Mouse (Mus musculus) G1E (cell line): Measurements from ENCODE around the gene Fstl1. TPM values are rescaled to one million over a fixed set of nuclear protein-coding genes. Genes with fewer than 3 reads are reported as not detected.

Experiments used
- ATAC-seq: 2 replicates; pipeline ENCODE4 v1.8.0; 2016; ENCODE audit warnings: mild to moderate bottlenecking; ENCODE audit not compliant: insufficient number of reproducible peaks, poor library complexity, low FRiP score, severe bottlenecking; ENCODE audit errors: extremely low read depth
- DNase-seq: peaks from one replicate; pipeline ENCODE4 v3.0.0; 2012; ENCODE audit warnings: low spot score
- H3K27me3 ChIP-seq: 2 replicates; pipeline ENCODE4 v1.6.1; 2012; ENCODE audit warnings: mild to moderate bottlenecking, low read length, inconsistent platforms; ENCODE audit not compliant: insufficient read depth
- H3K36me3 ChIP-seq: replicated peaks from 2 replicates; pipeline ENCODE3; 2012; ENCODE audit warnings: mild to moderate bottlenecking, inconsistent platforms
- H3K4me1 ChIP-seq: 2 replicates; pipeline ENCODE4 v1.6.1; 2012; ENCODE audit warnings: low read depth, low read length, inconsistent platforms, mixed read lengths; ENCODE audit not compliant: insufficient read depth
- H3K4me3 ChIP-seq: 2 replicates; pipeline ENCODE4 v1.5.1; 2012; ENCODE audit warnings: low read depth, mild to moderate bottlenecking, inconsistent platforms, low read length, moderate library complexity, mixed read lengths
- H3K9me3 ChIP-seq: replicated peaks from 2 replicates; pipeline ENCODE4 v1.6.1; 2012; ENCODE audit warnings: inconsistent platforms
- CTCF ChIP-seq: IDR thresholded peaks from 2 replicates; pipeline ENCODE4 v1.5.1; 2012; ENCODE audit warnings: low read depth, low read length, inconsistent platforms, mixed read lengths
- GATA1 ChIP-seq: IDR thresholded peaks from 2 replicates; pipeline ENCODE4 v1.6.1; 2012; ENCODE audit warnings: borderline replicate concordance, low read length, inconsistent platforms, mixed read lengths
- GATA2 ChIP-seq: IDR thresholded peaks from 2 replicates; pipeline ENCODE4 v1.6.1; 2012; ENCODE audit warnings: low read depth, low read length, inconsistent platforms, borderline replicate concordance
- POLR2AphosphoS5 ChIP-seq: IDR thresholded peaks from 2 replicates; pipeline ENCODE4 v1.6.1; 2012; ENCODE audit warnings: low read depth, low read length, inconsistent platforms; ENCODE audit not compliant: insufficient replicate concordance
- TAL1 ChIP-seq: conservative IDR thresholded peaks from 2 replicates; pipeline ENCODE4 v1.6.1; 2012; ENCODE audit warnings: low read depth, low read length, inconsistent platforms, mixed read lengths
- polyA plus RNA-seq: library from polyadenylated mRNA; stranded (reverse); fragments of >175 nt; gene quantifications from 2 replicates; pipeline ENCODE4 v1.2.3, GENCODE M21; 2012
- total RNA-seq, 2 experiments: library from RNA; stranded (forward) in 1 of 2; stranded (reverse) in 1 of 2; fragments of 200-1000 nt in 1 of 2; fragments of >200 nt in 1 of 2; fragmentation: Nextera tagmentation in 1 of 2; gene quantifications; 2 replicates each; pipeline ENCODE4 v1.2.3; 2014 to 2017

Fstl1 gene
- total and polyA plus RNA-seq, 3 experiments: 0.67 to 7.4 (median 4.8) TPM

DNA sequence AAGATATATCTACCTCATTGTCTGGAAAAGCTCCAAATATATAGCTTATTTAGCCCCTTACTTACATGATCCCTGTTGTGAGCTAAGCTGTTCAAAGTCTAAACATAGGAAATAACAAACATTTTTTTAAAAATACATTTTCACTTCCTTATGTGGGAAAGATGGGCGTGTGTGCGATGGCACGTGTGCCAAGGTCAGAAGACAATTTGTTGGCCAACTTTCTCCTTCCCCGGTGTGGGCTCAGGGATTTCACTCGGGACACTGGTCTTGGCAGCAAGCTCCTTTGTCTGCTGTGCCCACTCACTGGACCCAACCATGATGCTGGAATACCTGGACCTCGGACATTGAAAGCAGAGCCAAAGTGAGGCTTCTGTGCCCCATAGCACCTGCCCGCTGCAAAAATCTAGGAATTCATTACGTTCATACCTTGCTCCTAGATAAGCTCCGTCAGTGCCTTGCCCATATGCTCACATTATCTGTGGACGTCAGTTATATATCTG is 19.0 kb downstream of the Fstl1 start:
- peaks cover 16% of the 10 kb centered on the region for H3K27me3 ChIP-seq
- H3K4me3 ChIP-seq: no peak overlapping the region
- TF ChIP-seq POLR2AphosphoS5 (no peak), TAL1 (no peak), GATA2 (no peak), GATA1 (no peak), CTCF (no peak)
- DNase-seq (no peak), ATAC-seq (no peak)
- H3K9me3 ChIP-seq: 0 out of 2 replicates have a peak, but pooled peaks cover 2% of the 10 kb centered on the region
- peaks cover 11% of the 10 kb centered on the region for H3K36me3 ChIP-seq
- no peaks in the 10 kb centered on the region for H3K4me1 ChIP-seq

GRCm38 (mm10) chr16:37796270-37796669 is 19.6 kb downstream of the Fstl1 start:
- H3K4me3 ChIP-seq: no peak overlapping the region
- peaks cover 7% of the 10 kb centered on the region for H3K36me3 ChIP-seq
- DNase-seq (no peak), ATAC-seq (no peak)
- TF ChIP-seq TAL1: no peak
- TF ChIP-seq POLR2AphosphoS5: no peak
- TF ChIP-seq GATA1: no peak
- TF ChIP-seq GATA2: no peak
- no peak for TF ChIP-seq CTCF
- H3K9me3 ChIP-seq: 0 out of 2 replicates have a peak, but pooled peaks cover 2% of the 10 kb centered on the region
- peaks cover 11% of the 10 kb centered on the region for H3K27me3 ChIP-seq
- H3K4me1 ChIP-seq: no peaks in the 10 kb centered on the region

- no peak for TF ChIP-seq CTCF
- TF ChIP-seq GATA2: no peak
- no peak for TF ChIP-seq POLR2AphosphoS5
- TF ChIP-seq GATA1: no peak
- no peak for TF ChIP-seq TAL1
- H3K36me3 ChIP-seq: peaks cover 6% of the 10 kb centered on the region
- ATAC-seq: no peak
- no peak overlapping the region for H3K4me3 ChIP-seq
- H3K9me3 ChIP-seq: 0 out of 2 replicates have a peak, but pooled peaks cover 2% of the 10 kb centered on the region
- H3K4me1 ChIP-seq: no peaks in the 10 kb centered on the region
- DNase-seq: no peak
- 0 out of 2 replicates have a peak, but pooled peaks cover 6% of the 10 kb centered on the region for H3K27me3 ChIP-seq
Measured at GRCm38 (mm10) chr16:37801097-37801496, 24.4 kb downstream of the Fstl1 start.

DNA sequence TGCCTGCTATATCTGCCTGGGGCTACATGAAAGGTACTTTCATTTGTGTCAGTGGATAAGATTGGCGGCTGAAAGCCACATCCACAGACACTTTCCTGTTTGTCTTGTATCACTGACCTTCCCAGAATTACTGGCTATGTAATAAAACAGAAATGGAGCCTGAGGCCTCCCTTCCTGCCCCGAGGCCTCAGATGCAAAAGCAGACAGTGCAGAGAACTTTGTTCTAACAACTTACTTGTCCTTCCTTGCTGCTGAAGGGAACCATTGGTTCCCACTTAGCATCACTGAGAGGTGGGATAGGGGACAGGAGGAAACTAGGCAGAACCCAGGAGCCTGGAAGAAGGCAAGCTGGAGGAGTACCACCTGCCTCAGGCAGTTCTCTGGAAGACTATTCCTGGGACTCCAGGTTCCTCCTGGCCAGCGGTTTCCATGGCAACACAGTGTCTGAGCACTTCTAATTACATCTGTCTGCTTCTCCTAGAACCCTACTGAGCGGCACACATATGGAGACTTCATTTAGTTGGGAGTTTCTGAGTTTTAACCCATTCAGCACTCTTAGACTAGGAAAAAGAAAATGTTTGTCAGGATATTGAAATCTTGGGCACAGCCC is 26.1 kb downstream of the Fstl1 start:
- Histone ChIP-seq H3K27me3 (peaks cover 12% of the 10 kb centered on the region; the same call in 1 of the 2 replicates), H3K9me3 (0 out of 2 replicates have a peak, but pooled peaks cover 2% of the 10 kb centered on the region), H3K36me3 (peaks cover 8% of the 10 kb centered on the region), H3K4me3 (no peak overlapping the region), H3K4me1 (peaks cover 7% of the 10 kb centered on the region; the same call in 1 of the 2 replicates)
- TF ChIP-seq TAL1 (no peak), GATA1 (no peak), GATA2 (no peak), CTCF (no peak)
- ATAC-seq: no peak
- no peak for DNase-seq

DNA sequence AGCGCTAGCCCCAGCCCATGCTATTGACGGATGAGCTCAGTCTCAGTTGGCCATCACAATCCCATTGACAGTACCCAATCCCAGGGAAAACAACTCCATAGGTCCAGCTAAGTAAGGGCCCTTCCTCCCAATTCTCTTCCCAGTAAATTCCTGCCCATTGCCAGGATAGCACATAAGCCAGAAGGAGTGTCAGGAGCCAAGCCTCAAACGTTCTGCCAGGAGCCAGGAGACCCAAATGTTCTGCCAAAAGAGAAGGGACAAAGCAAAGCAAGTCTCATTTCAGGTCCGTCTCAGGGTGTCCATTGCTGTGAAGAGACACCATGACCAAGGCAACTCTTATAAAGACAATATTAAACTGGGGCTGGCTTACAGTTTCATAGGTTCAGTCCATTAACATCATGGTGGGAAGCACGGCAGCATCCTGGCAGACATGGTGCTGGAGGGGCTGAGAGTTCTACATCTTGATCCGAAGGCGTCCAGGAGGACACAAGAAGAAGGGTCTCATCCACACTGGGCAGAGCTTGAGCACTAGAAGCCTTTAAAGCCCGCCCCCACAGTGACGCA is 26.8 kb downstream of the Fstl1 start:
- ATAC-seq (no peak), DNase-seq (no peak)
- Histone ChIP-seq H3K36me3 (peaks cover 8% of the 10 kb centered on the region), H3K9me3 (0 out of 2 replicates have a peak, but pooled peaks cover 2% of the 10 kb centered on the region), H3K4me1 (peaks cover 11% of the 10 kb centered on the region), H3K27me3 (peaks cover 12% of the 10 kb centered on the region; the same call in 1 of the 2 replicates), H3K4me3 (no peak overlapping the region)
- TF ChIP-seq TAL1: no peak
- no peak for TF ChIP-seq POLR2AphosphoS5
- no peak for TF ChIP-seq GATA1
- TF ChIP-seq CTCF: no peak
- no peak for TF ChIP-seq GATA2

DNA sequence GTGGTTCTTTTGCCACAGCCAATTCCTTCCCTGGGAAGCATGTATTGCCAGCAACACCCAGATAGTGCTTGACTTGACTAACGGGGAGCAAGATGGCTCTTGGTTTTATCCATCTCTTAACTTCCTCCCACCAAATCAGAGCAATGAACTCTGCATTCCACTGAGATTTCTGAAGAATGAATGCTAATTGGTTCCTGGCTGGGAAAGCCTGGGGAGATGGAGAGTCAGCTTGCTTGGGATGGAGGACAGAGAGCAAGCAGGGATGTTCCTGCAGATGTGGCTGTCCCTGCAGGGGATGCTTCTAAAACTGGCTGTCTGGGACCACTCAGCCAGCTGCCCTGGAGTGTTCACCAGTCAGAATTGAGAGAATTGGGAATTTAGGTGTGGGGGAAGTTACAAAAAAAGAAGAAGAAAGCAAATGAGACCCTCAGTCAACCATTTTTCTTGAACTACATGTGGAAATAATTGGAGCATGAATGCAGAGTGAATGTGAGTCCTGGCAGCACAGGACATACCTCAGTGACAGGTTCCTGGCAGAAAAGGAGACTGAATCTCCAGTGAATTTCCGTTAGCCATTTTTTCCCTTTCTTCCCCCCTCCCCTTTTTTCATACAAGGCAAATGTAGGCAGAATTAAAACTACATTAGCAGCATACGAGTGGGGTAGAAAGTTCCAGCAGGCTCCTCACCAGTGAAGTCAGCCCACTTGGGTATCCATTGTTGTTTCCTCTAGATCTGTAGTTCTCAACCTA is 29.2 kb downstream of the Fstl1 start:
- ATAC-seq: no peak
- peaks cover 12% of the 10 kb centered on the region; the same call in 1 of the 2 replicates for H3K27me3 ChIP-seq
- peaks cover 21% of the 10 kb centered on the region for H3K4me1 ChIP-seq
- TF ChIP-seq TAL1 (no peak), POLR2AphosphoS5 (no peak), CTCF (no peak), GATA1 (no peak), GATA2 (no peak)
- H3K9me3 ChIP-seq: no peaks in the 10 kb centered on the region
- H3K36me3 ChIP-seq: peaks cover 8% of the 10 kb centered on the region
- no peak overlapping the region for H3K4me3 ChIP-seq
- no peak for DNase-seq
